22 mouse cellular contexts compared by ENCODE assay signal in the genomic region with DNA sequence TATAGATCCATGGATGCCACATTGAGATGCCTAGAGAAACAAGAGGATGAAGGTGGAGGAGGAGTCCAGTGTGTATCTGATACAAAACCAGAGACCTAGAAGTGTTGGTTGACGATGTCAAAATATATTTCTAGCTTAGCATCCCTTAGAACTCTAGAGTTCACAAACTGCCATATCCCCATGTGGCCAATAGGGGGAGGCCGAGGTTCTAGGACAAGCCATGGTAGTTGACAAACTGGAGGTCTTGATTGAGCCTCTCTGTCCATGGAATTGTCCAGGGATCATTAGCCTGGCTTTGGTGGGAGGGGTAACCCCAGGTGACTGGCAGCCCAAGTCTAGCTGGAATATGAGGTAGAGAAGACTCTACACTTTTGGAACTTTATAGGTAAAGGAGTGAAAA. TPM values are rescaled to one million over a fixed set of nuclear protein-coding genes. Genes with fewer than 3 reads are reported as not detected.
DNase-seq lines count a peak whose midpoint lies in the region; ATAC-seq and TF ChIP-seq lines count a peak whose summit lies in the region.
"Had no signal": no experiment of that assay in that cellular context is flagged by ENCODE, and none has a peak within 500 bp of the region (broad histone marks: within the 10 kb centered on the region; RNA-seq: fewer than 3 reads in every experiment).

No protein-coding gene starts in this region.

- no peak overlapping the region for H3K27ac ChIP-seq in hindbrain, postnatal 0 days
- H3K27ac ChIP-seq in hindbrain, embryonic 14.5 days: no peak overlapping the region
- no peak overlapping the region for H3K27ac ChIP-seq in thymus, adult 2 months (ENCODE audit: control insufficient read depth, insufficient read depth, low read length)
- H3K27ac ChIP-seq: heart, embryonic 15.5 days; liver, embryonic 13.5 days; macrophage; midbrain, embryonic 13.5 days had no signal

- no peak overlapping the region for H3K4me2 ChIP-seq in hindbrain, postnatal 0 days (ENCODE audit: low read depth, low read length)
- H3K4me2 ChIP-seq in hindbrain, embryonic 14.5 days (replicated peaks): no peak overlapping the region
- H3K4me2 ChIP-seq: heart, embryonic 15.5 days; liver, embryonic 13.5 days; midbrain, embryonic 13.5 days had no signal

- no peaks in the 10 kb centered on the region for H3K9me3 ChIP-seq in hindbrain, postnatal 0 days (ENCODE audit: low read length)
- no peaks in the 10 kb centered on the region for H3K9me3 ChIP-seq in hindbrain, embryonic 14.5 days (ENCODE audit: control insufficient read depth, low read length)
- H3K9me3 ChIP-seq: heart, embryonic 15.5 days; liver, embryonic 13.5 days; midbrain, embryonic 13.5 days had no signal

- no peak for DNase-seq in hindbrain, postnatal 0 days (ENCODE audit: low spot score)
- DNase-seq in hindbrain, embryonic 14.5 days (ENCODE audit: low spot score): no peak
- peak; percentile 9 for DNase-seq in thymus, adult 2 months
- DNase-seq in thymus, postnatal 36 days: no peak
- peak; percentile 14 for DNase-seq in ES-CJ7 (ENCODE audit: low read depth, low spot score)
- peak; percentile 8 for DNase-seq in naive thymus-derived CD4-positive, alpha-beta T cell, adult 2 months (ENCODE audit: low read depth)
- no peak for DNase-seq in frontal cortex, postnatal 25 days (ENCODE audit: low spot score in 2 of 2)
- no peak for DNase-seq in testis, postnatal 14 days (ENCODE audit: low spot score)
- DNase-seq: cerebellum, adult 8-10 months; forebrain, postnatal 0 days; kidney, postnatal 10 days; layer of hippocampus, adult 9-11 months; liver, embryonic 13.5 days; right cerebral cortex, postnatal 4 days had no signal

- WGBS in hindbrain, postnatal 0 days: 75% methylated on average over 2 of the region's 2 CpGs
- 67% methylated on average over 2 of the region's 2 CpGs for WGBS in hindbrain, embryonic 14.5 days
- WGBS in thymus, adult 2 months: 74% methylated on average over 2 of the region's 2 CpGs

- no peak for TF ChIP-seq POLR2A in thymus, adult 2 months (IDR thresholded peaks at IDR 0.05; ENCODE audit: control insufficient read depth, extremely low read depth, insufficient read depth, low read length, poor library complexity)

- no peaks in the 10 kb centered on the region for H3K4me1 ChIP-seq in hindbrain, postnatal 0 days (ENCODE audit: insufficient read depth, low read length)
- no peaks in the 10 kb centered on the region for H3K4me1 ChIP-seq in hindbrain, embryonic 14.5 days (replicated peaks; ENCODE audit: control insufficient read depth, insufficient read depth, low read length)
- H3K4me1 ChIP-seq in thymus, adult 2 months (replicated peaks; ENCODE audit: control insufficient read depth, insufficient read depth, low read length): no peaks in the 10 kb centered on the region
- H3K4me1 ChIP-seq: heart, embryonic 15.5 days; liver, embryonic 13.5 days; midbrain, embryonic 13.5 days had no signal

- H3K27me3 ChIP-seq in hindbrain, postnatal 0 days (ENCODE audit: insufficient read depth, low read length): no peaks in the 10 kb centered on the region
- H3K27me3 ChIP-seq in hindbrain, embryonic 14.5 days (ENCODE audit: control insufficient read depth, insufficient read depth, low read length): no peaks in the 10 kb centered on the region
- H3K27me3 ChIP-seq in thymus, adult 2 months (ENCODE audit: control insufficient read depth, insufficient read depth, low read length): no peaks in the 10 kb centered on the region
- H3K27me3 ChIP-seq: heart, embryonic 15.5 days; liver, embryonic 13.5 days; midbrain, embryonic 13.5 days had no signal

- TF ChIP-seq CTCF in hindbrain, postnatal 0 days (IDR thresholded peaks at IDR 0.05; ENCODE audit: low read depth): peak; percentile 19; the same call in 1 of the 2 replicates
- no peak for TF ChIP-seq CTCF in thymus, adult 2 months (IDR thresholded peaks at IDR 0.05; ENCODE audit: borderline replicate concordance, control insufficient read depth, extremely low read depth, insufficient read depth, low read length, poor library complexity)

- H3K4me3 ChIP-seq in hindbrain, postnatal 0 days (ENCODE audit: low read length): no peak overlapping the region
- H3K4me3 ChIP-seq in hindbrain, embryonic 14.5 days (replicated peaks; ENCODE audit: low read length): no peak overlapping the region
- H3K4me3 ChIP-seq in thymus, adult 2 months (ENCODE audit: control insufficient read depth, insufficient read depth, low read length): no peak overlapping the region
- H3K4me3 ChIP-seq: erythroblast, embryonic 14.5 days; heart, embryonic 15.5 days; liver, embryonic 13.5 days; midbrain, embryonic 13.5 days had no signal

- H3K9ac ChIP-seq in hindbrain, postnatal 0 days (replicated peaks; ENCODE audit: low read length): no peak overlapping the region
- H3K9ac ChIP-seq in hindbrain, embryonic 14.5 days: no peak overlapping the region
- H3K9ac ChIP-seq: forebrain, postnatal 0 days; heart, embryonic 15.5 days; liver, embryonic 13.5 days; midbrain, embryonic 13.5 days had no signal

- ATAC-seq in hindbrain, postnatal 0 days: no peak
- ATAC-seq in hindbrain, embryonic 14.5 days (ENCODE audit: low FRiP score): no peak
- ATAC-seq: forebrain, postnatal 0 days; hindbrain, embryonic 16.5 days; midbrain, embryonic 13.5 days had no signal

- H3K36me3 ChIP-seq in hindbrain, postnatal 0 days (ENCODE audit: insufficient read depth, low read length): no peaks in the 10 kb centered on the region
- no peaks in the 10 kb centered on the region for H3K36me3 ChIP-seq in hindbrain, embryonic 14.5 days (replicated peaks; ENCODE audit: control insufficient read depth, insufficient read depth)
- H3K36me3 ChIP-seq in thymus, adult 2 months (ENCODE audit: control insufficient read depth, insufficient read depth, low read length): no peaks in the 10 kb centered on the region
- H3K36me3 ChIP-seq: heart, embryonic 15.5 days; liver, embryonic 13.5 days; midbrain, embryonic 13.5 days had no signal

RNA-seq across cellular contexts. Expression of a gene that starts 4.0 kb away (rescaled TPM):
- total RNA-seq in hindbrain, postnatal 0 days (2014; rRNA removed): not detected in 2 replicates
- polyA plus RNA-seq in hindbrain, postnatal 0 days (2015; fragmentation: Nextera tagmentation; extraction: Ambion mirVana): not detected in 2 replicates
- not detected in 2 replicates for polyA plus RNA-seq in hindbrain, embryonic 14.5 days (2014; fragmentation: Nextera tagmentation; extraction: Ambion mirVana)
- polyA plus RNA-seq in thymus, adult 2 months (2012; rRNA removed): not detected in 2 replicates
- total RNA-seq: forebrain, postnatal 0 days; gastrocnemius, postnatal 4 days; left cerebral cortex, postnatal 36 days had no signal
- polyA plus RNA-seq: erythroblast, embryonic 14.5 days; forebrain, postnatal 0 days; heart, embryonic 15.5 days; hindbrain, embryonic 16.5 days; liver, embryonic 13.5 days; macrophage; midbrain, embryonic 13.5 days; neural tube, embryonic 11.5 days had no signal

RNA-seq across cellular contexts. Expression of a gene that starts 19.1 kb away (rescaled TPM):
- total RNA-seq in hindbrain, postnatal 0 days (2014; rRNA removed): not detected in 2 replicates
- not detected in 2 replicates for polyA plus RNA-seq in hindbrain, postnatal 0 days (2015; fragmentation: Nextera tagmentation; extraction: Ambion mirVana)
- not detected in 2 replicates for polyA plus RNA-seq in hindbrain, embryonic 14.5 days (2014; fragmentation: Nextera tagmentation; extraction: Ambion mirVana)
- polyA plus RNA-seq in thymus, adult 2 months (2012; rRNA removed): not detected in 2 replicates
- total RNA-seq: forebrain, postnatal 0 days; left cerebral cortex, postnatal 36 days had no signal
- polyA plus RNA-seq: erythroblast, embryonic 14.5 days; forebrain, postnatal 0 days; heart, embryonic 15.5 days; hindbrain, embryonic 16.5 days; liver, embryonic 13.5 days; macrophage; midbrain, embryonic 13.5 days; neural tube, embryonic 11.5 days had no signal

RNA-seq across cellular contexts. Expression of a gene that starts 22.9 kb away (rescaled TPM):
- not detected in 2 replicates for total RNA-seq in hindbrain, postnatal 0 days (2014; rRNA removed)
- not detected in 2 replicates for polyA plus RNA-seq in hindbrain, postnatal 0 days (2015; fragmentation: Nextera tagmentation; extraction: Ambion mirVana)
- polyA plus RNA-seq in hindbrain, embryonic 14.5 days (2014; fragmentation: Nextera tagmentation; extraction: Ambion mirVana): not detected in 2 replicates
- polyA plus RNA-seq in thymus, adult 2 months (2012; rRNA removed): not detected in 2 replicates
- total RNA-seq: forebrain, postnatal 0 days; gastrocnemius, postnatal 4 days; left cerebral cortex, postnatal 36 days had no signal
- polyA plus RNA-seq: erythroblast, embryonic 14.5 days; forebrain, postnatal 0 days; heart, embryonic 15.5 days; hindbrain, embryonic 16.5 days; liver, embryonic 13.5 days; macrophage; midbrain, embryonic 13.5 days; neural tube, embryonic 11.5 days had no signal

RNA-seq across cellular contexts. Expression of a gene that starts 34.9 kb away (rescaled TPM):
- total RNA-seq in hindbrain, postnatal 0 days (2014; rRNA removed): not detected in 2 replicates
- not detected in 2 replicates for polyA plus RNA-seq in hindbrain, postnatal 0 days (2015; fragmentation: Nextera tagmentation; extraction: Ambion mirVana)
- not detected in 2 replicates for polyA plus RNA-seq in hindbrain, embryonic 14.5 days (2014; fragmentation: Nextera tagmentation; extraction: Ambion mirVana)
- not detected in 2 replicates for polyA plus RNA-seq in thymus, adult 2 months (2012; rRNA removed)
- total RNA-seq: forebrain, postnatal 0 days; gastrocnemius, postnatal 4 days; left cerebral cortex, postnatal 36 days had no signal
- polyA plus RNA-seq: erythroblast, embryonic 14.5 days; forebrain, postnatal 0 days; heart, embryonic 15.5 days; hindbrain, embryonic 16.5 days; liver, embryonic 13.5 days; macrophage; midbrain, embryonic 13.5 days; neural tube, embryonic 11.5 days had no signal

RNA-seq across cellular contexts. Expression of a gene that starts 53.0 kb away (rescaled TPM):
- not detected in 2 replicates for total RNA-seq in hindbrain, postnatal 0 days (2014; rRNA removed)
- polyA plus RNA-seq in hindbrain, postnatal 0 days (2015; fragmentation: Nextera tagmentation; extraction: Ambion mirVana): not detected in 2 replicates
- polyA plus RNA-seq in hindbrain, embryonic 14.5 days (2014; fragmentation: Nextera tagmentation; extraction: Ambion mirVana): not detected in 2 replicates
- polyA plus RNA-seq in thymus, adult 2 months (2012; rRNA removed): 0.09 and 0.74 TPM in 2 replicates
- total RNA-seq: forebrain, postnatal 0 days; left cerebral cortex, postnatal 36 days had no signal
- polyA plus RNA-seq: midbrain, embryonic 13.5 days; neural tube, embryonic 11.5 days had no signal

Comparison
In these comparisons a context has a peak if more than half of its experiments do, and no peak if none do; other contexts are left out.
1. DNase-seq: peak in thymus, adult 2 months (single experiment), ES-CJ7 (single experiment) and naive thymus-derived CD4-positive, alpha-beta T cell, adult 2 months (single experiment); none in hindbrain, postnatal 0 days (single experiment), hindbrain, embryonic 14.5 days (single experiment), thymus, postnatal 36 days (0 of 2), frontal cortex, postnatal 25 days (0 of 2) and testis, postnatal 14 days (single experiment).